Mouse (Mus musculus): ENCODE data around the gene Cplx2. TPM values are rescaled to one million over a fixed set of nuclear protein-coding genes. Genes with fewer than 3 reads are reported as not detected.

Cplx2 gene
- polyA plus RNA-seq, 1 experiment, result 9.0 TPM

- no peaks in the 10 kb centered on the region for H3K36me3 ChIP-seq (ENCODE audit: control insufficient read depth, insufficient read depth)
- H3K4me3 ChIP-seq (ENCODE audit: insufficient read depth, poor library complexity, severe bottlenecking), result no peak overlapping the region
- TF ChIP-seq FOSL1 (IDR thresholded peaks at IDR 0.05; ENCODE audit: insufficient read depth, low read length, poor library complexity, severe bottlenecking), result no peak
- TF ChIP-seq MAX (IDR thresholded peaks at IDR 0.05), result no peak
- no peak for TF ChIP-seq MYOG (IDR thresholded peaks at IDR 0.05; ENCODE audit: control insufficient read depth, extremely low read depth, insufficient read length)
- no peak for TF ChIP-seq CEBPB (IDR thresholded peaks at IDR 0.05; ENCODE audit: low read depth)
- TF ChIP-seq CTCF (IDR thresholded peaks at IDR 0.05; ENCODE audit: control insufficient read depth, insufficient read depth, insufficient read length), result no peak
- no peak for TF ChIP-seq MYOD1 (IDR thresholded peaks at IDR 0.05; ENCODE audit: control insufficient read depth, insufficient read length, low read depth)
- no peak for TF ChIP-seq USF1 (IDR thresholded peaks at IDR 0.05; ENCODE audit: low read depth)
- H3ac ChIP-seq (ENCODE audit: control insufficient read depth, insufficient read length, low read depth), result no peak overlapping the region
- H3K79me2 ChIP-seq (ENCODE audit: control insufficient read depth, insufficient read depth), result no peaks in the 10 kb centered on the region
- no peaks in the 10 kb centered on the region for H3K79me3 ChIP-seq (ENCODE audit: low read depth)
- H3K27me3 ChIP-seq (ENCODE audit: control insufficient read depth, insufficient read depth, insufficient read length), result peaks cover 43% of the 10 kb centered on the region
Observed at GRCm38 (mm10) chr13:54385008-54386004, 14.2 kb downstream of the Cplx2 start.

- peaks cover 63% of the 10 kb centered on the region for H3K27me3 ChIP-seq (ENCODE audit: control insufficient read depth, insufficient read depth, insufficient read length)
- TF ChIP-seq CTCF (IDR thresholded peaks at IDR 0.05; ENCODE audit: control insufficient read depth, insufficient read depth, insufficient read length) (no peak), MAX (IDR thresholded peaks at IDR 0.05) (no peak), MYOD1 (IDR thresholded peaks at IDR 0.05; ENCODE audit: control insufficient read depth, insufficient read length, low read depth) (no peak), CEBPB (IDR thresholded peaks at IDR 0.05; ENCODE audit: low read depth) (no peak), MYOG (IDR thresholded peaks at IDR 0.05; ENCODE audit: control insufficient read depth, extremely low read depth, insufficient read length) (no peak), USF1 (IDR thresholded peaks at IDR 0.05; ENCODE audit: low read depth) (no peak), FOSL1 (IDR thresholded peaks at IDR 0.05; ENCODE audit: insufficient read depth, low read length, poor library complexity, severe bottlenecking) (no peak)
- no peaks in the 10 kb centered on the region for H3K36me3 ChIP-seq (ENCODE audit: control insufficient read depth, insufficient read depth)
- H3K4me3 ChIP-seq (ENCODE audit: insufficient read depth, poor library complexity, severe bottlenecking), result no peak overlapping the region
- no peaks in the 10 kb centered on the region for H3K79me3 ChIP-seq (ENCODE audit: low read depth)
- H3ac ChIP-seq (ENCODE audit: control insufficient read depth, insufficient read length, low read depth), result no peak overlapping the region
- no peaks in the 10 kb centered on the region for H3K79me2 ChIP-seq (ENCODE audit: control insufficient read depth, insufficient read depth)
Observed at GRCm38 (mm10) chr13:54389971-54390564, 18.9 kb downstream of the Cplx2 start.

GRCm38 (mm10) chr13:54390565-54391013, 19.4 kb downstream of the Cplx2 start:
- no peaks in the 10 kb centered on the region for H3K36me3 ChIP-seq (ENCODE audit: control insufficient read depth, insufficient read depth)
- TF ChIP-seq USF1 (IDR thresholded peaks at IDR 0.05; ENCODE audit: low read depth) (no peak), MYOD1 (IDR thresholded peaks at IDR 0.05; ENCODE audit: control insufficient read depth, insufficient read length, low read depth) (no peak), CTCF (IDR thresholded peaks at IDR 0.05; ENCODE audit: control insufficient read depth, insufficient read depth, insufficient read length) (no peak), FOSL1 (IDR thresholded peaks at IDR 0.05; ENCODE audit: insufficient read depth, low read length, poor library complexity, severe bottlenecking) (no peak), MYOG (IDR thresholded peaks at IDR 0.05; ENCODE audit: control insufficient read depth, extremely low read depth, insufficient read length) (no peak), MAX (IDR thresholded peaks at IDR 0.05) (no peak), CEBPB (IDR thresholded peaks at IDR 0.05; ENCODE audit: low read depth) (no peak)
- no peak overlapping the region for H3K4me3 ChIP-seq (ENCODE audit: insufficient read depth, poor library complexity, severe bottlenecking)
- H3K79me3 ChIP-seq (ENCODE audit: low read depth), result no peaks in the 10 kb centered on the region
- no peaks in the 10 kb centered on the region for H3K79me2 ChIP-seq (ENCODE audit: control insufficient read depth, insufficient read depth)
- peaks cover 62% of the 10 kb centered on the region for H3K27me3 ChIP-seq (ENCODE audit: control insufficient read depth, insufficient read depth, insufficient read length)
- no peak overlapping the region for H3ac ChIP-seq (ENCODE audit: control insufficient read depth, insufficient read length, low read depth)

- Histone ChIP-seq H3K36me3 (ENCODE audit: control insufficient read depth, insufficient read depth) (no peaks in the 10 kb centered on the region), H3K4me3 (ENCODE audit: insufficient read depth, poor library complexity, severe bottlenecking) (no peak overlapping the region), H3ac (ENCODE audit: control insufficient read depth, insufficient read length, low read depth) (no peak overlapping the region), H3K27me3 (ENCODE audit: control insufficient read depth, insufficient read depth, insufficient read length) (peaks cover 57% of the 10 kb centered on the region), H3K79me3 (ENCODE audit: low read depth) (no peaks in the 10 kb centered on the region), H3K79me2 (ENCODE audit: control insufficient read depth, insufficient read depth) (no peaks in the 10 kb centered on the region)
- TF ChIP-seq MYOG (IDR thresholded peaks at IDR 0.05; ENCODE audit: control insufficient read depth, extremely low read depth, insufficient read length) (no peak), USF1 (IDR thresholded peaks at IDR 0.05; ENCODE audit: low read depth) (no peak), MYOD1 (IDR thresholded peaks at IDR 0.05; ENCODE audit: control insufficient read depth, insufficient read length, low read depth) (no peak), CTCF (IDR thresholded peaks at IDR 0.05; ENCODE audit: control insufficient read depth, insufficient read depth, insufficient read length) (no peak), MAX (IDR thresholded peaks at IDR 0.05) (no peak), CEBPB (IDR thresholded peaks at IDR 0.05; ENCODE audit: low read depth) (no peak), FOSL1 (IDR thresholded peaks at IDR 0.05; ENCODE audit: insufficient read depth, low read length, poor library complexity, severe bottlenecking) (no peak)
Observed at GRCm38 (mm10) chr13:54391313-54391712, 20.2 kb downstream of the Cplx2 start.

GRCm38 (mm10) chr13:54397069-54397468, 25.9 kb downstream of the Cplx2 start:
- no peak overlapping the region for H3ac ChIP-seq (ENCODE audit: control insufficient read depth, insufficient read length, low read depth)
- TF ChIP-seq USF1 (IDR thresholded peaks at IDR 0.05; ENCODE audit: low read depth) (no peak), CEBPB (IDR thresholded peaks at IDR 0.05; ENCODE audit: low read depth) (no peak), MYOD1 (IDR thresholded peaks at IDR 0.05; ENCODE audit: control insufficient read depth, insufficient read length, low read depth) (no peak), MAX (IDR thresholded peaks at IDR 0.05) (no peak), MYOG (IDR thresholded peaks at IDR 0.05; ENCODE audit: control insufficient read depth, extremely low read depth, insufficient read length) (no peak), CTCF (IDR thresholded peaks at IDR 0.05; ENCODE audit: control insufficient read depth, insufficient read depth, insufficient read length) (no peak), FOSL1 (IDR thresholded peaks at IDR 0.05; ENCODE audit: insufficient read depth, low read length, poor library complexity, severe bottlenecking) (no peak)
- H3K4me3 ChIP-seq (ENCODE audit: insufficient read depth, poor library complexity, severe bottlenecking), result no peak overlapping the region
- H3K36me3 ChIP-seq (ENCODE audit: control insufficient read depth, insufficient read depth), result no peaks in the 10 kb centered on the region
- no peaks in the 10 kb centered on the region for H3K79me3 ChIP-seq (ENCODE audit: low read depth)
- peaks cover 21% of the 10 kb centered on the region for H3K27me3 ChIP-seq (ENCODE audit: control insufficient read depth, insufficient read depth, insufficient read length)
- H3K79me2 ChIP-seq (ENCODE audit: control insufficient read depth, insufficient read depth), result no peaks in the 10 kb centered on the region

Measured in C2C12 (cell line).